Mouse (Mus musculus) cerebellum, adult 2 months (tissue): ENCODE measurements around the gene Ppif. TPM values are rescaled to one million over a fixed set of nuclear protein-coding genes. Genes with fewer than 3 reads are reported as not detected.
A peak's percentile ranks its signal among the peaks of the same experiment; 100 is the strongest.

Experiments
- DNase-seq, 2 experiments: peaks; one replicate each; pipeline ENCODE4 v3.0.0; 2021
- H3K27ac ChIP-seq: fragments of 200-500 bp; 2 replicates; pipeline ENCODE4 v1.5.1; 2012; ENCODE audit warnings: low read length, control low read depth, inconsistent platforms; ENCODE audit not compliant: insufficient read depth
- H3K27me3 ChIP-seq: fragments of 200-500 bp; 2 replicates; pipeline ENCODE4 v1.6.1; 2012; ENCODE audit warnings: inconsistent platforms, mild to moderate bottlenecking, low read length, moderate library complexity; ENCODE audit not compliant: control insufficient read depth, insufficient read depth
- H3K4me1 ChIP-seq: fragments of 200-500 bp; 2 replicates; pipeline ENCODE4 v1.6.1; 2011; ENCODE audit warnings: low read length; ENCODE audit not compliant: control insufficient read depth, insufficient read depth
- H3K4me3 ChIP-seq: fragments of 200-500 bp; replicated peaks from 2 replicates; pipeline ENCODE3; 2011; ENCODE audit warnings: mild to moderate bottlenecking, low read depth, low read length, control low read depth; ENCODE audit not compliant: insufficient read depth
- CTCF ChIP-seq: fragments of 200-500 bp; IDR thresholded peaks from 2 replicates; pipeline ENCODE4 v1.5.1; 2011; ENCODE audit warnings: low read depth, mild to moderate bottlenecking, control low read depth, low read length, moderate library complexity, borderline replicate concordance; ENCODE audit not compliant: insufficient read depth
- POLR2A ChIP-seq: fragments of 200-500 bp; IDR thresholded peaks from 2 replicates; pipeline ENCODE4 v1.6.1; 2011; ENCODE audit warnings: low read length, control low read depth, borderline replicate concordance; ENCODE audit not compliant: insufficient read depth
- WGBS: fragments of 180-500 bp; shearing (Covaris S2); methylation state at CpG from one replicate; pipeline ENCODE4 v1.1.7; 2018; 5-methylcytosine and 5-hydroxymethylcytosine counted together
- polyA plus RNA-seq: library from polyadenylated mRNA; depleted of rRNA; stranded (reverse); fragments of >200 nt; gene quantifications from 2 replicates; pipeline ENCODE4 v1.2.3, GENCODE M21; 2012

The Ppif gene
- polyA plus RNA-seq, 1 experiment = 63.3 TPM

GRCm38 (mm10) chr14:25661185-25661920, 32.6 kb upstream of the Ppif start:
- H3K27ac ChIP-seq = no peak overlapping the region
- H3K4me1 ChIP-seq = peaks cover 48% of the 10 kb centered on the region
- H3K4me3 ChIP-seq = no peak overlapping the region
- TF ChIP-seq POLR2A = no peak
- TF ChIP-seq CTCF = no peak
- WGBS = 71% methylated on average over 17 of the region's 17 CpGs
- DNase-seq = no peak
- H3K27me3 ChIP-seq = no peaks in the 10 kb centered on the region

DNA sequence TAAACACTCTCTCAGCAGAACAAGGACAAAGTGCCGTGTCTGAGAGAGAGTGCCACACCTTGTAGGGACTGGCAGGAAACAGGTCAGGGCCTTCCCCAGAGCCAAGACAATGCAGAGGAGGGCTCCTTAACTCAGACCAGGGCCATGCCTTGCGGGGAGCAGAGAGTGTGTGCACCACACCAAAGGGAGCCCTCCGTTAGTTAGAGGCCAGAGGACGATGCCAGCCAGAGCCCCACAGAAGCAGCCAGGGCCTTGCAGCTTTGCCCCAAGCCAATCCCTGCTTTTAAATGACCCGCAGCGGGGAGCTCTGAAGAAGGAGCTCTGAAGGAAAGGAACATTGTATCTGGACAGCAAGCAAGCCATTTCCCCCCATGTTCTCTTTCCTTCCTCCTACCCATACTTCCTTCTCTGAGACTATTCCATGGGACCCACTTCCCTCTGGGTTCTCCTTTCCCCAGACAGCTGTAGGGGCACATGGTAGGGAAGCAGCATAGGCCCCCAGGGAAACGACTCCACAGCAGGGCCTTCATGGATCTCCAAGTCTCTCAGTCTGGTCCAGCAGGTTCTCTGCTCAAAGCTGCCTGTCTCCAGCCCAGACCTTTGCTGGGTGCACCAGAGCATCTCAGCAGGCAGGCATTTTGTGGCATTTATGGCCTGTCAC, 30.2 kb upstream of the Ppif start:
- Histone ChIP-seq H3K27ac (peak overlapping the region; percentile 62), H3K27me3 (no peaks in the 10 kb centered on the region), H3K4me3 (no peak overlapping the region), H3K4me1 (peaks cover 48% of the 10 kb centered on the region)
- TF ChIP-seq POLR2A = no peak
- TF ChIP-seq CTCF = no peak
- no peak for DNase-seq
- 53% methylated on average over 7 of the region's 7 CpGs for WGBS

GRCm38 (mm10) chr14:25664310-25664695, 29.7 kb upstream of the Ppif start:
- DNase-seq = peak; percentile 41 to 46
- Histone ChIP-seq H3K27ac (peak overlapping the region; percentile 62), H3K27me3 (no peaks in the 10 kb centered on the region), H3K4me1 (peaks cover 45% of the 10 kb centered on the region), H3K4me3 (no peak overlapping the region)
- WGBS = 8% methylated on average over 7 of the region's 7 CpGs
- no peak for TF ChIP-seq CTCF
- no peak for TF ChIP-seq POLR2A

DNA sequence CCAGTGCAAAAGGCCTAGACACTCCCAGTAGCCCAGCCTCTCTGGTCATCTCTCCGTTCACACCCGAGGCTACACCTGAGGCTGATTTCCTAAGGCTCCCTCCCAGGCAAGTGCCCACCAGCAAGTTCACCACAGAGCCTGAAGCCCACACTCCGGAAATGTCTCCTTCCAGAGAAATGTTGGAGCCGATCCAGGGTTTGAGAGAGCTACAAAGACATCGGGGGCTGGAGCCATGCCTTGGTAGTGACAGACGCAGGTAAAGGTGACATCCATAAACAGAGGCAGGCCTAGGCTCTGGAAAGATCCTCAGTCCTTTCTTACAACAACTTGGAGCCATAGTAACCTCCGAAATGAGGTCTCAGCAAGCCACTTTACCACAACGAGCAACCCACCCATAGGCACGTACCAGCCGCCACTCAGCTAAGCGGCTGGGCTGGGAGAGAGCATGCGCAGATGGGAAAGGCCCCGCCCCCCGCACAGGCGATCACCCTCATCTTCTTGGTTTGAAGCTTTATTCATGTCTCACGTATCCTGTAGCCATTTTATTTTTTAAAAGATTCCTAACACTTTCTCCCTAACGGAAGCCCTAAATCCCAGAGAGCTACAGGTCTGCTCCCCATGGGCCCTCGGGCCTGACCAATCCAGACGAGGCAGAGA, 28.5 kb upstream of the Ppif start:
- TF ChIP-seq CTCF (no peak), POLR2A (no peak)
- WGBS = 66% methylated on average over 19 of the region's 19 CpGs
- Histone ChIP-seq H3K27ac (no peak overlapping the region), H3K4me1 (peaks cover 38% of the 10 kb centered on the region), H3K4me3 (no peak overlapping the region), H3K27me3 (no peaks in the 10 kb centered on the region)
- no peak for DNase-seq

DNA sequence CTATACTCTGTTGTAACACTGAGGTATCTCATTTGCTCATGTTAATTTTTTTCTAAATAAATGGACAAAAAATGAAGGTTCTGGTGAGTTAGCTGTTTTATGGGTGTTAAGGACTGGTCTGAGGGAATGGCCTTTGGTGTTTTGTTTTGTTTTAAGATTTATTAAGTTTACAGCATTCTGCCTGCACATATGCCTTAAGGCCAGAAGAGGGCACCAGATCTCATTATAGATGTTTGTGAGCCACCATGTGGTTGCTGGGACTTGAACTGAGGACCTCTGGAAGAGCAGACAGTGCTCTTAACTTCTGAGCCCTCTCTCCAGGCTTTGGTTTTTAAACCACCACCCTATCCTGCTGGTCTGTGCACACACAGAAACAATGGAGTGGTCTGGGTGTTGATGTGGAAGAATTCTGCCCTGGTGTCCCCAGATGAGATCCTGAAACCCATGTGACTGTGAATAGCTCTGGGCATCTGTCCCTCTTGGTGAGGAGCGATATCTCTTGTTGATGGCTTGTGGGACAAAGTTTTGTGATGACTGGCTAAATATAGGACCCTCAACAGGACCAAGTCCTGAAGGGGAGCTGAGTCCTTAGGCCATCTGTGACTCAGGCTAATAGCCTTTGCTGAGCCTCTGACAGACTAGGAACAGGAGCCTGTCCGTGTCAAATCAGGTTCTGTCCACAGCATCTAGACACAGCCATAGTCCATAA, 27.1 kb upstream of the Ppif start:
- Histone ChIP-seq H3K27ac (no peak overlapping the region), H3K4me3 (no peak overlapping the region), H3K27me3 (no peaks in the 10 kb centered on the region), H3K4me1 (peaks cover 26% of the 10 kb centered on the region)
- no peak for DNase-seq
- TF ChIP-seq CTCF (peak; percentile 21; the same call in 1 of the 2 replicates), POLR2A (no peak)
- WGBS = 70% methylated on average over 2 of the region's 2 CpGs

- WGBS = 75% methylated on average over 3 of the region's 3 CpGs
- no peak overlapping the region for H3K27ac ChIP-seq
- H3K27me3 ChIP-seq = no peaks in the 10 kb centered on the region
- H3K4me1 ChIP-seq = peaks cover 19% of the 10 kb centered on the region
- no peak for TF ChIP-seq POLR2A
- TF ChIP-seq CTCF = no peak
- DNase-seq = no peak
- no peak overlapping the region for H3K4me3 ChIP-seq
These were observed 26.4 kb upstream of the Ppif start for GRCm38 (mm10) chr14:25667587-25667986.

GRCm38 (mm10) chr14:25679625-25680024, 14.3 kb upstream of the Ppif start:
- 60% methylated on average over 7 of the region's 7 CpGs for WGBS
- Histone ChIP-seq H3K4me1 (no peaks in the 10 kb centered on the region; the same call in 1 of the 2 replicates), H3K27me3 (no peaks in the 10 kb centered on the region), H3K27ac (no peak overlapping the region), H3K4me3 (no peak overlapping the region)
- DNase-seq = no peak
- TF ChIP-seq POLR2A (no peak), CTCF (no peak)
